Mouse (Mus musculus) neural tube, embryonic 11.5 days (tissue): ENCODE measurements around the gene Ncdn. TPM values are rescaled to one million over a fixed set of nuclear protein-coding genes. Genes with fewer than 3 reads are reported as not detected.

Experiments used
- ATAC-seq: fragments of 200-750 bp; cut with Nextera tagmentation; 2 replicates; pipeline ENCODE4 v1.8.0; 2017; ENCODE audit warnings: moderate number of reproducible peaks, mild to moderate bottlenecking, moderate TSS enrichment, moderate library complexity; ENCODE audit not compliant: insufficient read depth, low FRiP score, low TSS enrichment
- DNase-seq: peaks from one replicate; pipeline ENCODE4 v3.0.0-alpha.2; 2015; ENCODE audit warnings: low spot score
- H3K27ac ChIP-seq: fragments of 300-500 bp; sonication (generic); 2 replicates; pipeline ENCODE4 v1.5.1; 2014; ENCODE audit warnings: low read depth, mild to moderate bottlenecking, low read length
- H3K27me3 ChIP-seq: fragments of 300-500 bp; sonication (generic); 2 replicates; pipeline ENCODE4 v1.6.1; 2014; ENCODE audit warnings: mild to moderate bottlenecking, low read length, mixed read lengths; ENCODE audit not compliant: control insufficient read depth, insufficient read depth
- H3K36me3 ChIP-seq: fragments of 300-500 bp; sonication (generic); 2 replicates; pipeline ENCODE4 v1.6.1; 2014; ENCODE audit warnings: mild to moderate bottlenecking, low read length, moderate library complexity, mixed read lengths; ENCODE audit not compliant: control insufficient read depth, insufficient read depth
- H3K4me1 ChIP-seq: fragments of 300-500 bp; sonication (generic); 2 replicates; pipeline ENCODE4 v1.6.1; 2014; ENCODE audit warnings: low read length, mixed read lengths; ENCODE audit not compliant: control insufficient read depth, insufficient read depth
- H3K4me2 ChIP-seq: fragments of 300-500 bp; sonication (generic); 2 replicates; pipeline ENCODE4 v1.6.1; 2014; ENCODE audit warnings: low read depth, mild to moderate bottlenecking, moderate library complexity
- H3K4me3 ChIP-seq: fragments of 300-500 bp; sonication (generic); 2 replicates; pipeline ENCODE4 v1.5.1; 2014; ENCODE audit warnings: low read depth, low read length
- H3K9ac ChIP-seq: fragments of 300-500 bp; sonication (generic); 2 replicates; pipeline ENCODE4 v1.6.1; 2014; ENCODE audit warnings: mild to moderate bottlenecking, low read length
- H3K9me3 ChIP-seq: fragments of 300-500 bp; sonication (generic); 2 replicates; pipeline ENCODE4 v1.6.1; 2016; ENCODE audit warnings: low read length; ENCODE audit not compliant: control insufficient read depth
- WGBS: fragments of 180-500 bp; shearing (Covaris S2); extraction: QIAGEN DNeasy Blood & Tissue Kit; methylation state at CpG from one replicate; pipeline ENCODE4 v1.1.7; 2014; 5-methylcytosine and 5-hydroxymethylcytosine counted together
- polyA plus RNA-seq: library from polyadenylated mRNA; unstranded; fragments of >200 nt; fragmentation: Nextera tagmentation; extraction: Ambion mirVana; gene quantifications from 2 replicates; pipeline ENCODE4 v1.2.1, GENCODE M21; 2014

Gene Ncdn
- polyA plus RNA-seq, 1 experiment from 2014 or later: 41.9 TPM

DNA sequence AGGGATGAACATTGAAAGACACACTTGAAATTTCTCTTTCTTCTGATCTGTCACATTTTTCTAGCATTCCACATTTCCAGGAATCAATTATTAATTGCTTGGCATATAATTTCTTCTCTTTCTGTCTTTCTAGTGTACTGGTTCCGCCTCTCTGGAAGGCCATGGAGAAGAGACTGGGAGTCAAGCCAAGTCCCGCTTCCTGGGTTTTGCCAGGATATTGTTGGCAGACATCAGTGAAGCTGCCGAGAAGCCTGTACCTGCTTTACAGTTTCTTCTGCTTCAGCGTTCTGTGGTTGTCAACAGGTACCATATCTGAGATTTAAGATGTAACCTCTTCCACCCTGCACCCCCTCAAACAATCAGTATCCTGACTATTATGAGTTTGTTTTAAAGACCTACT lies 3.5 kb upstream of the Ncdn start:
- 93% methylated on average over 4 of the region's 4 CpGs for WGBS
- no peaks in the 10 kb centered on the region for H3K27me3 ChIP-seq
- H3K4me2 ChIP-seq: no peak overlapping the region
- no peaks in the 10 kb centered on the region for H3K9me3 ChIP-seq
- DNase-seq (no peak), ATAC-seq (no peak)
- peaks cover 10% of the 10 kb centered on the region for H3K4me1 ChIP-seq
- H3K27ac ChIP-seq: no peak overlapping the region
- H3K4me3 ChIP-seq: no peak overlapping the region
- H3K9ac ChIP-seq: no peak overlapping the region
- 0 out of 2 replicates have a peak, but pooled peaks cover 2% of the 10 kb centered on the region for H3K36me3 ChIP-seq

DNA sequence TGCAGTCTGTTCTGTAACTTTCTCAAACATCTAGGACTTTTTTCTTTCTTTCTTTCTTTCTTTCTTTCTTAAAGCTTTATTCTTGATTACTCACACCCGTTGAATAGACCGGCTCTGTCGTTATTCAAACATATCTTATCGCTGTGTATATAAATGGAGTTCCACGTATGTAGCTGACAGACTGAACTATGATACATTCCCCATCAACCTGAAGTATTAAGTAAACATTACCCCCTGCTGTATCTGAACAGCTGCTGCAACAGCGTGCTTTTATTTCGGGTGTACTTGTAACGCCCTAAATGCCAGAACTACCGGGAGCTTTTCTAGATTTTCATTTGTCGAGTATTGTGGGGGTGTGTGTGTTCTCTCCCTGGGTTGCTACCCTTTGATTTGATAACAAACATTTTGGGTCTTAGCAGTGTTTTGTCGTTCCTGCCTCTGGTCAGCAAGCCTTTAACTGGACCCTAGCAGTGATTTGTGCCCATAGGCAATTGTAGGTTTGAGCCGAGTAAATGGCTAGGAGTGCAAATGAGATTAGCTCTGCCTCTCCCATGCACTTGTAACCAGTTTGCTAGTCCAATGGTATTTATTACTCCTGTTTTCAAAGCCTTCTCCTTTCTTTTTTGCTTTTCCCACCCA lies 1.6 kb upstream of the Ncdn start:
- Histone ChIP-seq H3K9me3 (no peaks in the 10 kb centered on the region), H3K36me3 (peaks cover 4% of the 10 kb centered on the region; the same call in 1 of the 2 replicates), H3K4me3 (peak overlapping the region; percentile 86), H3K27ac (no peak overlapping the region), H3K4me2 (peak overlapping the region; percentile 61), H3K9ac (no peak overlapping the region; the same call in 1 of the 2 replicates), H3K4me1 (peaks cover 13% of the 10 kb centered on the region), H3K27me3 (no peaks in the 10 kb centered on the region)
- no peak for DNase-seq
- ATAC-seq: no peak
- WGBS: 53% methylated on average over 12 of the region's 12 CpGs

DNA sequence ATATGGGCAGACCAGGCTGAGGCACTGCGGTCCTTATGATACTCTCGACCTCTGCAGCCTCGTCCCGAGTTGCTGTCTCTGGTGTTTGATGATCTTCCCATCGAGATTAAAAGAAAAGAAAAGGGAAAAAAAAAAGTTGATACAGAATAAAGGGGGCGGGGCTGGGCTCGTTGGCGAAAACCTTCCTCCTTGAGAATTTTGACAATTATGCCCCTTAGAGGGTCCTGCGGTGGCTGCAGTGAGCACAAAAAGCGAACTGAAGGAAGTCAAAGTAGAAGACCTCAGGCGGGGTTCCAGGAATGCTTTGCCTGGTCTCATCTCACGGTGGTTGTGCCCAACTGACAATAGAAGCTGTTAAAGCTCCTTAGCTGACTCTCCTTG lies 983 bp upstream of the Ncdn start:
- no peak for DNase-seq
- 1% methylated on average over 12 of the region's 12 CpGs for WGBS

DNA sequence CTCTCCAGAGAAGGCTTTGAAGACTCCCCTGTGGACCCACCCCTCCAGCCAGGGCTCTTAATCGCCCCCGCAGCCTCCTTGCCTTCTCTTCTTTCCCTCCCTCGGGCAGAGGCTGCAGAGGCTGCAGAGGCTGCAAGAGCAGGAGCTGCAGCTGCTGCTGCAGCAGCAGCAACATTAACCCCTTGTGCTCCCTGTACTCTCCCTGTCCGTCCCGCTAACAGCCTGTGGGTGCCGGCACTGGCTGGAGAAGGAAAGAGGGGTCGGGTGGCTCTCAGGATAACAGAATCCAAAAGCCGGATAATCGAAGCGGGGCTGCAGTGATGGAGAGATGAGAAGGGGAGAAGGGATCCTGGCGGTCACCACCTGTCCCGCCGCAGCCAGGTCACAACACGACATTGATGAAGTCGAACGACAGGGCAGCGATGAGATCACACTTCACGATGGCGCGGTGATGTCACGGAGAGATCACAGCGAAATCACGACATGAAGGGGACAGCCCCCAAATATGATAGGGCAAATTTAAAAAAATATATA lies 563 bp downstream of the Ncdn start:
- WGBS: under 1% methylated on average over 23 of the region's 23 CpGs
- DNase-seq (peak; percentile 58), ATAC-seq (peak; percentile 12)
- peaks cover 15% of the 10 kb centered on the region for H3K4me1 ChIP-seq
- H3K27ac ChIP-seq: peak overlapping the region; percentile 58; the same call in 1 of the 2 replicates
- H3K4me2 ChIP-seq: peak overlapping the region; percentile 61
- H3K9ac ChIP-seq: peak overlapping the region; percentile 86
- H3K36me3 ChIP-seq: peaks cover 3% of the 10 kb centered on the region; the same call in 1 of the 2 replicates
- no peaks in the 10 kb centered on the region for H3K9me3 ChIP-seq
- no peaks in the 10 kb centered on the region for H3K27me3 ChIP-seq
- H3K4me3 ChIP-seq: peak overlapping the region; percentile 86

More for the DNA sequence above, 983 bp upstream of the Ncdn start:
- Histone ChIP-seq H3K36me3 (peaks cover 5% of the 10 kb centered on the region; the same call in 1 of the 2 replicates), H3K27ac (peak overlapping the region; percentile 90), H3K9me3 (no peaks in the 10 kb centered on the region), H3K4me2 (peak overlapping the region; percentile 61), H3K4me1 (peaks cover 13% of the 10 kb centered on the region), H3K9ac (peak overlapping the region; percentile 86), H3K4me3 (peak overlapping the region; percentile 86), H3K27me3 (no peaks in the 10 kb centered on the region)
- no peak for ATAC-seq

DNA sequence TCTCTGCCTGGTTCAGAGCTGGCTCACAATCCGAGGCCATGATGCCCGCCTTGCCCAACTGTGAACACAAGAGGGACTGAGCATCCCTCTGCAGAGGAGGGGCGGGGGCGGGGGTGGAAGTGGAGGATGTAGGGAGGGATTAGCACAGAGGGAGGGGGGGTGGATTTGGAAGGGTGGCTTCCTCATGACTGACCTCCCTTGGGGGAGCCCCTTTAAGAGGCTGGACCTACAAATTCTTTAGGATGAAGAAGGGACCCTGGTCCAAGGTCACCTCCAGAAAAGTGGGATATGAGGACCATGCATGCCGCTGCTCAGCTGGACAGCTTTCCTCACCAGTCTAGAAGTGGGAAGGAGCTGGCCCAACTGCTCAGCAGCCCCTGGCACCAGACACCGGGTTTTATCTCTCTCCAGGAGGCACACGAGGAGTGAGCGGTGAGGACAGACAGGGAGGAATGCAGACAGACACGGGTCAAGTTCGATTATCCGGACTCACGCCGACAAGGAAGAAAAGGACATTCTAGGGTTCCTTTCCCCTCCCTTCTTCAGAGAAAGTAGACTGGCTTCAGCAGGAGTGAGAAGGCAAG lies 1.1 kb downstream of the Ncdn start:
- no peak overlapping the region for H3K27ac ChIP-seq
- DNase-seq: no peak
- H3K4me1 ChIP-seq: peaks cover 15% of the 10 kb centered on the region
- H3K4me3 ChIP-seq: peak overlapping the region; percentile 86
- peaks cover 6% of the 10 kb centered on the region; the same call in 1 of the 2 replicates for H3K36me3 ChIP-seq
- no peak for ATAC-seq
- H3K27me3 ChIP-seq: no peaks in the 10 kb centered on the region
- peak overlapping the region; percentile 86 for H3K9ac ChIP-seq
- peak overlapping the region; percentile 61 for H3K4me2 ChIP-seq
- WGBS: 12% methylated on average over 13 of the region's 13 CpGs
- no peaks in the 10 kb centered on the region for H3K9me3 ChIP-seq

DNA sequence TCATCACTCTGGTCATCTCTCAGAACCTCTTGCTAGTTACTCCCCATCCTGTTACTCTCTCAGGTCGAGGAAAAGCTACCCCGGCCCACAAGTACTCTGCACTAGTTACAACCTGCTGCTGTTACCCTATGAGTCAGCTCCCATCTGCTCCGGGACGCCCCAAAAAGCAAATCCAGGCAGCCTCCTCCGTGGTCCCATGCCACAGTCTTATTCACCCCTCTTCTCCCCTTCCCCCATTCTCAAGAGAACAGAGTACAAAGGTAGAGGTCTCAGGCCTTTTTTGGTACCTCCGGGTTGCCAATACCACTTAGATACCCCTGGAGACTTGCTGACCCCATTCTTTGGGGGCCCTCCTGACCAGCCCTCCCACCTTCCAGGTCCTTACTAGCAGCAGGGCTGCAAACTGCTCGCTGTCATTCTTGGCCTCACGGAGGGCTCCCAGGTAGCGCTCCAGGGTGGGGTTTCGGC lies 1.6 kb downstream of the Ncdn start:
- Histone ChIP-seq H3K4me1 (peaks cover 15% of the 10 kb centered on the region), H3K9me3 (no peaks in the 10 kb centered on the region), H3K27me3 (no peaks in the 10 kb centered on the region), H3K27ac (no peak overlapping the region), H3K36me3 (peaks cover 8% of the 10 kb centered on the region; the same call in 1 of the 2 replicates), H3K4me3 (peak overlapping the region; percentile 86), H3K9ac (0 out of 2 replicates have a peak overlapping the region, but pooled peaks have one; percentile 86), H3K4me2 (peak overlapping the region; percentile 61)
- 62% methylated on average over 10 of the region's 10 CpGs for WGBS
- DNase-seq (no peak), ATAC-seq (no peak)

DNA sequence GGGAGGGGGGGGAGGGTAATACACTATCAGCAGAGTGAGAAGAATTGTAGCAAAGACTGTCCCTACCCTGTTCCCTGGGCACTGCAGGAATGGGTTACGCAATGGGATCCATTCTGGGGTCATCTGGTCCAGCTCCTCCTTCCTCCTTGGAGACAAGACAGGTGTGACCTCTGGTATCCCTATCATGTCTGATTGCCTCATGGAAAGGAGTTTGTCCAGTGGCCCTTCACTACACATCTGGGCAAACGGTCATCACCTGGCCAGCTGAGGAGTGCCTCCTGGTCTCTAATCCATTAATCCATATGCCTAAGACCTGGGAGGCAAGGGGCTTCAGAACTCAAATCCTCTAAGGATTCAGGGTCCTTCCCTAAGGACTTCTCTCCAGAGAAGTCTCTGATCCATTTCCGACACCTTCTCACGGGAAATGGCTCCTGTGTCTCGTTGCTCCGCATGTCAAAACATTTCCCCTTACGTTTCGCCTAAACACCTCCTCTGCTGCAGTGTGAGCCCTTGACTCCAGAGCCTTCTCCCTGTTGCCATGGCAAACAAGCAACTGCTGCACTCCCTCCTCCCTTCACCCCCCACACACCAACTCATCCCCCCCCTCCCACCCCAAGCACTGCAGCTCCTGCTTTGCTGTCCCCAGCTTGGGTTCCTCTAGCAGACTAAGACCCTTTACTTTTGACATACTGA lies 2.2 kb downstream of the Ncdn start:
- H3K9ac ChIP-seq: no peak overlapping the region
- no peak overlapping the region for H3K27ac ChIP-seq
- no peak overlapping the region for H3K4me3 ChIP-seq
- H3K4me2 ChIP-seq: peak overlapping the region; percentile 61
- 83% methylated on average over 8 of the region's 8 CpGs for WGBS
- DNase-seq (no peak), ATAC-seq (no peak)
- no peaks in the 10 kb centered on the region for H3K9me3 ChIP-seq
- H3K4me1 ChIP-seq: peaks cover 15% of the 10 kb centered on the region
- no peaks in the 10 kb centered on the region for H3K27me3 ChIP-seq
- peaks cover 8% of the 10 kb centered on the region; the same call in 1 of the 2 replicates for H3K36me3 ChIP-seq

DNA sequence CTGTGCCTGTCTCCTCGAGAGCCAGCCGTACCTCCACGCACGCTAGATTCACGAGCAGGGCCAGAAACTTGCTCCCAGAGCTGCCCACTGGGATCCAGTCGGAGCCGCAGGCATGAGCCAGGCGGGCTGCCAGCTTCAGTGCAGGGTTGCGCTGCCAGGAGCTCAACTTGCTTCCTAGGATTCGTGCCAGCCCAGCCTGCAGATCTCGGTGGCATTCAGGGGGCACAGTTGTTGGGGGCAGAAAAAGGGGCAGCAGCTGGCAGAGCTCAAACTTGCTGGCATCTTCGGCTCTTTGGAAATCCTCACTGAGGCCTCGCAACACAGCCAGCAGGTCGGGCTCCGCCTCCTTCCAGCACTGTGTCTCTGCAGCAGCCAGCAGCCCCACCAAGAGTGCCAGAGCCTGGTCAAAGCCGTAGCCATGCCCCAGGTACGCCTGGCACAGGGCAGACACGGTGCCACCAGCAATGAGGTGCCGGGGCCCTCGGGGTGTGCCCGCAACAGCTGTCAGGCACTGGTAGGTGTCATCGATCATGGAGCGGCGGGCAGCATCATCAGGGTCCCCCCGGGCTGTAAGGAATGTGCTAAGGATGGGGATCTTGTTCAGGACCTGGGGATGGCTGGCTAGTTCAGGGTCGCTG lies 3.1 kb downstream of the Ncdn start:
- peaks cover 8% of the 10 kb centered on the region; the same call in 1 of the 2 replicates for H3K36me3 ChIP-seq
- peaks cover 15% of the 10 kb centered on the region for H3K4me1 ChIP-seq
- no peak overlapping the region for H3K4me3 ChIP-seq
- no peaks in the 10 kb centered on the region for H3K27me3 ChIP-seq
- no peak overlapping the region for H3K27ac ChIP-seq
- H3K4me2 ChIP-seq: no peak overlapping the region
- 87% methylated on average over 26 of the region's 26 CpGs for WGBS
- no peak for DNase-seq
- H3K9me3 ChIP-seq: no peaks in the 10 kb centered on the region
- H3K9ac ChIP-seq: no peak overlapping the region; the same call in 1 of the 2 replicates
- no peak for ATAC-seq
